Mouse (Mus musculus) left cerebral cortex, postnatal 25 days (tissue): ENCODE measurements around the gene Gad2. TPM values are rescaled to one million over a fixed set of nuclear protein-coding genes. Genes with fewer than 3 reads are reported as not detected.
A peak's percentile ranks its signal among the peaks of the same experiment; 100 is the strongest.
"Not testable (repeated sequence)": the region's sequence is repeated elsewhere in the genome, so short reads cannot be mapped to it uniquely, and the experiment has no call there.

ENCODE experiments used
- DNase-seq, 2 experiments: peaks; one replicate each; pipeline ENCODE4 v3.0.0; 2022; ENCODE audit warnings: low spot score in 2 of 2, mixed read lengths in 1 of 2
- intact Hi-C: fragments of 180-260 bp; cut with DNase I; formaldehyde crosslinking; loops from one replicate; pipeline ENCODE4 v1.15.1; 2025
- total RNA-seq, 2 experiments: library from RNA; stranded (reverse); gene quantifications; 2 replicates each; pipeline ENCODE4 v1.2.3; 2021

Gad2 gene
- total RNA-seq: 100 to 1,000 TPM in 1 of 2 experiments, 10 to 100 TPM in 1; 96.1 to 139 TPM

- peak; percentile 18 to 20 for DNase-seq
- intact Hi-C loops: no loop called here
These were observed at the start of gene Gad2 for GRCm38 (mm10) chr2:22621828-22622731. Gad2 (plus strand) TSS chr2:22622205.

DNA sequence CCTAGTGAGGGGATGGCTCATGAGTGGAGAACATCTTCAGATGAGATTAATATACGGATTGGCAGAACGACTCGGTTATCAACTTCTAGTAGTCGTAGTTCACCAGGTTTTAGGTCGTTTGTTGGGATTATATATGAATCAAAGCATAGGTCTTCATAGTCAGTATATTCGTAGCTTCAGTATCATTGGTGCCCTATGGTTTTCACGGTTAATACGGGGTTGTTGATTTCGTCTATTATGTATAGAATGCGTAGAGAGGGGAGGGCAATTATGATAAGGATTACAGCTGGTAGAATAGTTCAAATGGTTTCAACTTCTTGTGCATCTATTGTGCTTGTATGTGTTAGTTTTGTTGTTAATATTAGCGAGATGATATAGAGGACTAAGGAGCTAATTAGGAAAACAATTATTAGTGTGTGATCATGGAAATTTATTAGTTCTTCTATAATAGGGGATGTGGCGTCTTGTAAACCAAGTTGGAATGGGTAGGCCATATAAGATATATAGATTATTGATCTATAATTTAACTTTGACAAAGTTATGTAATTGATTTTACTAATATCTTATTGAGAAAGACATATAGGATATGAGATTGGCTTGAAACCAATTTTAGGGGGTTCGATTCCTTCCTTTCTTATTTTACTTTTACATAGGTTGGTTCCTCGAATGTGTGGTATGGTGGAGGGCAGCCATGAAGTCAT lies 34.4 kb upstream of the Gad2 start:
- intact Hi-C loops, DNase-seq: not testable (repeated sequence)

- DNase-seq, intact Hi-C loops: not testable (repeated sequence)
These were observed 33.8 kb upstream of the Gad2 start for GRCm38 (mm10) chr2:22588170-22588541.

DNA sequence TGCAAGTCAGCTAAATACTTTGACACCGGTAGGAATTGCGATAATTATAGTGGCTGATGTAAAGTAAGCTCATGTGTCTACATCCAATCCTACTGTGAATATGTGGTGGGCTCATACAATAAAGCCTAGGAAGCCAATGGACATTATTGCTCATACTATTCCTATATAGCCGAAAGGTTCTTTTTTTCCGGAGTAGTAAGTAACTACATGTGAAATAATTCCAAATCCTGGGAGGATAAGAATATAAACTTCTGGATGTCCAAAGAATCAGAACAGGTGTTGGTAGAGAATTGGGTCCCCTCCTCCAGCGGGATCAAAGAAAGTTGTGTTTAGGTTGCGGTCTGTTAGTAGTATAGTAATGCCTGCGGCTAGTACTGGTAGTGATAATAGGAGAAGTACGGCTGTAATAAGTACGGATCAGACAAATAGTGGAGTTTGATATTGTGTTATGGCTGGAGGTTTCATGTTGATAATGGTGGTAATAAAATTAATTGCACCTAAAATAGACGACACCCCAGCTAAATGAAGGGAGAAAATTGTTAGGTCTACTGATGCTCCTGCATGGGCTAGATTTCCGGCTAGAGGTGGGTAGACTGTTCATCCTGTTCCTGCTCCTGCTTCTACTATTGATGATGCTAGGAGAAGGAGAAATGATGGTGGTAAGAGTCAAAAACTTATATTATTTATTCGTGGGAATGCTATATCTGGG lies 33.2 kb upstream of the Gad2 start:
- DNase-seq, intact Hi-C loops: not testable (repeated sequence)

DNA sequence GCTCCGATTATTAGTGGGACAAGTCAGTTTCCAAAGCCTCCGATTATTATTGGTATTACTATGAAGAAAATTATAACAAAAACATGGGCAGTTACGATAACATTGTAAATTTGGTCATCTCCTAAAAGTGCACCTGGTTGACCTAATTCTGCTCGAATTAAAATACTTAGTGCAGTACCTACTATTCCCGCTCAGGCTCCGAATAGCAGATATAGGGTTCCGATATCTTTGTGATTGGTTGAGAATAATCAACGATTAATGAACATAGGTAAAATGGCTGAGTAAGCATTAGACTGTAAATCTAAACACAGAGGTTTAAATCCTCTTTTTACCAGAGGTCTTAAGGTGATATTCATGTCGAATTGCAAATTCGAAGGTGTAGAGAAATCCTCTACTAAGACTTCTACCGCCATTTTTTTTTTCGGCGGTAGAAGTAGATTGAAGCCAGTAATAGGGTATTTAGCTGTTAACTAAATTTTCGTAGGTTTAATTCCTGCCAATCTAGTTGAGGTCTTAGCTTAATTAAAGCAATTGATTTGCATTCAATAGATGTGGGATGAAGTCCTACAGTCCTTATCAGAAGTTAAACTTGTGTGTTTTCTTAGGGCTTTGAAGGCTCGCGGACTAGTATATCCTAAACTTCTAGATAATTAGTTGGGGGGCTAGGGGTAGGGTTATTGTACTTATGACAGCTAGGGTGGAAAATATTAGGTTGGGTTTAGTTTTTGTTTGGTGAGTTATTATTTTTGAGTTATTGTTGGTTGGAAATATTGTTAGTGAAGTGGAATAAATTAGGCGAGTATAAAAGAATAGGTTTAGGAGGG lies 32.4 kb upstream of the Gad2 start:
- intact Hi-C loops, DNase-seq: not testable (repeated sequence)

- intact Hi-C loops: no loop called here
- no peak for DNase-seq
These were observed 31.9 kb upstream of the Gad2 start for GRCm38 (mm10) chr2:22590206-22590490.

- no peak for DNase-seq
- intact Hi-C loops: no loop called here
These were observed 4.1 kb upstream of the Gad2 start for GRCm38 (mm10) chr2:22617951-22618350.

- intact Hi-C loops: no loop called here
- DNase-seq: no peak
These were observed 2.6 kb upstream of the Gad2 start for GRCm38 (mm10) chr2:22619416-22619815.

- intact Hi-C loops: no loop called here
- no peak for DNase-seq
These were observed 2.0 kb upstream of the Gad2 start for GRCm38 (mm10) chr2:22620030-22620429.

DNA sequence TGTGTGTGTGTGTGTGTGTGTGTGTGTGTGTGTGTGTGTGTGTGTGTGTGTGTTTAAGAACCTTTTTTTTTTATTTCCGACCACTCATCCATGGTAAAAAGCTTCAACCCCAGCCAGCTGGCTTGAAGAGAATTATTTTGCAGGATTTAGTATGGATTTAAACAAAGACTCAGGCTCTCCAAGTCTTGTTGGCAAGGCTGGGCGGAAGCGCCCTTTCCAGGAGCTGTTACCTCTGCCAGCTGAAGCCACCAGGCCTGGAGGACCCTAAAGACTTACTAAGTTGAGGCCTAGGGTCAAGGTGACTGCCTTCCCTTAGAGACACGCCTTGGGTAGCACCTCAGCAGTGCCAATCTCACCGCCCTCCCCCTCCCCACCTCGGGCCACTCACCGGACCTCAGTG lies 1.5 kb upstream of the Gad2 start:
- intact Hi-C loops: no loop called here
- DNase-seq: no peak

GRCm38 (mm10) chr2:22620978-22621827 lies 802 bp upstream of the Gad2 start:
- DNase-seq: peak; percentile 25 to 26
- intact Hi-C loops: no loop called here

DNA sequence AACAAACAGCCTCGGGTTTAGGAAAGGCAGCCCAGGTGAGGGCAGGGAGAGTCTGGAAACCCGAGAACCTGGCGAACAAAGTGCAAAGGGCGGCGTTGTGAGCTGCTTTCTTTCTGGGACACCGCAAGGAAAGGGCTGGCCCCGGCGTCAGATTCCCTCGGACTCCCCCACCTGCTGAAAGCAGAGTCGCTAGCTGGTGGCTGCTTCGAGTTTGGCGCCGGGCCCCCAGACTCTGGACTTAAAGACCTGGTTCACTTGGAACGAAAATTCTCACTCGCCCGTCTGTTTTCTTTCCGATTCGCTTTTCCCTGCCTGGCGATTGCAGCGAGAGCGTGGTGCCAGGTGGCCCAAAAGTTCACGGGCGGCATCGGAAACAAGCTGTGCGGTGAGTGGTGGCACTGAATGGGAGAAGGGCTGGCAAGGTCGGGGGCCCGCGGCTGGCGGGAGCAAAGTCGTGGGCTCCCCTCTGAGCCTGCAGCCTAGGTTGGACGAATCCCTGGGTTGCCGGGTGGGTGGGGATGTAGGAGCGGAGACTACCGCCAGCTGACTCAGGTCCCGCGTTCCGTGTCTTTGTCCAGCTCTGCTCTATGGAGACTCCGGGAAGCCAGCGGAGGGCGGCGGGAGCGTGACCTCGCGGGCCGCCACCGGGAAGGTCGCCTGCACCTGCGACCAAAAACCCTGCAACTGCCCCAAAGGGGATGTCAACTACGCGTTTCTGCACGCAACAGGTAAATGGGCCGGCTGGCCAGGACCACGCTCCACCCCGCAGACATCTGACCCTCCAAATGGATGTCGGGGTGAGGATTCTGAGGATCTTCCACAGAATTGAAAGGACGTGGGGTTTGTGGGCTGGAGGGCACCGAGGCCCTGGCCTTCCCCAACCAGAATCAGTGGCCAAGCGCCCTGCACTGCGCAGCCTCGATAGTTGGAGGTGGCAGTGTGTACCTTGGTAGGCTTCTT lies 1.4 kb downstream of the Gad2 start:
- intact Hi-C loops: loop anchor here (2.0 kb wide), 1 partner anchor 667 kb away; no protein-coding TSS in a partner anchor
- DNase-seq: peak in 1 of 2 experiments; percentile 6

DNA sequence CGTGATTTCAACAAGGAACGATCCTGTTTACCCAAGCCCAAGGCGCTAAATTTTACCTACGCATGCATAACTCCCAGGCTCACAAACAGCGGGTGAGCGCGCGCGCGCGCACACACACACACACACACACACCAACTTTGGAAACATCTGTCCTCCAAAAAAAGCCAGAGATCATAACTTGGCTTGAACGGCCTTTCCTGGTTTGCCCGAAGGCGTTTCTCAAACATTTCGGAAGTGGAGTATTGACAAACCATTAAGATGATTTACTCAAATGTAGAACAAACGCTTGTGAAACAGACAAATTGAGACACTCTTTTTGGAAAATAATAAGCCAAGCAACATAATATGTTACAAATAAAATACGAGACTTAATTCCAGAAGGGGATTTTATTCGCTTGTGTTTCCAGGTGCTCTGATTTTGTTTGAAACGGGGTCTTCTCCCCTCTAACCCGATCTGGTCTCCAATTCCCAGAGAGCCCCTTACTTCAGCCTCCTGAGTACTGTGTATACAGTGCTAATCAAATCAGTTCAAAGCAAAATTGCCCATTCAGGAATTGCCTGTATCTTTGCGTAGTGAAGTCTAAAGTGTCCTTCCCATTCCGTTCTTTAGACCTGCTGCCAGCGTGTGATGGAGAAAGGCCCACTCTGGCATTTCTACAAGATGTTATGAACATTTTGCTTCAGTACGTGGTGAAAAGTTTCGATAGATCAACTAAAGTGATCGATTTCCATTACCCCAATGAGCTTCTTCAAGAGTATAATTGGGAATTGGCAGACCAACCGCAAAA lies 2.4 kb downstream of the Gad2 start:
- DNase-seq: no peak
- intact Hi-C loops: loop anchor here (2.0 kb wide), 1 partner anchor 668 kb away; no protein-coding TSS in a partner anchor

GRCm38 (mm10) chr2:22625096-22625960 lies 3.3 kb downstream of the Gad2 start:
- peak in 1 of 2 experiments; percentile 10 for DNase-seq
- intact Hi-C loops: loop anchor here (2.0 kb wide), 1 partner anchor 669 kb away; no protein-coding TSS in a partner anchor

- intact Hi-C loops: no loop called here
- DNase-seq: peak in 1 of 2 experiments; percentile 4
These were observed 5.2 kb downstream of the Gad2 start for GRCm38 (mm10) chr2:22627147-22627666.
